Mouse (Mus musculus) E14TG2a.4 (cell line): ENCODE measurements around the gene Chd2.

Source experiments
- CTCF ChIP-seq: conservative IDR thresholded peaks from 2 replicates; pipeline ENCODE4 v1.5.1; 2014; ENCODE audit warnings: low read length
- NANOG ChIP-seq: IDR thresholded peaks from 2 replicates; pipeline ENCODE4 v1.6.1; 2014; ENCODE audit warnings: borderline replicate concordance, low read length, mixed read lengths
- POU5F1 ChIP-seq: IDR thresholded peaks from 2 replicates; pipeline ENCODE4 v1.6.1; 2014; ENCODE audit warnings: low read length, borderline replicate concordance

- TF ChIP-seq CTCF = peak; percentile 65
- no peak for TF ChIP-seq POU5F1
- TF ChIP-seq NANOG = peak; percentile 11; the same call in 1 of the 2 replicates
These were observed 142.1 kb downstream of the Chd2 start for GRCm38 (mm10) chr7:73399501-73400044.
